Comparison of ENCODE assay signal across 9 mouse cellular contexts in genomic region chr4:114997051-114997450, GRCm38 (mm10). TPM values are rescaled to one million over a fixed set of nuclear protein-coding genes. Genes with fewer than 3 reads are reported as not detected.
DNase-seq lines count a peak whose midpoint lies in the region.
"Had no signal": no experiment of that assay in that cellular context is flagged by ENCODE, and none has a peak within 500 bp of the region (broad histone marks: within the 10 kb centered on the region; RNA-seq: fewer than 3 reads in every experiment).

No protein-coding gene starts in this region.

- H3K27me3 ChIP-seq in splenic B cell, adult 2 months (ENCODE audit: control insufficient read depth, insufficient read depth, low read length, poor library complexity, severe bottlenecking), result no peaks in the 10 kb centered on the region
- H3K27me3 ChIP-seq: neural tube, embryonic 12.5 days had no signal

- peak; percentile 29 for DNase-seq in heart, adult 8-10 months (ENCODE audit: low spot score)
- no peak for DNase-seq in heart, adult 11 months
- DNase-seq in ovary, postnatal 14 days (ENCODE audit: low spot score), result peak; percentile 9
- DNase-seq in ovary, adult 18-20 months (ENCODE audit: low spot score), result no peak
- DNase-seq in adrenal gland, postnatal 36 days, result peak; percentile 25 to 62
- peak; percentile 14 to 39 for DNase-seq in kidney, postnatal 4 days
- DNase-seq in splenic B cell, adult 2 months (ENCODE audit: low read depth, low spot score), result peak; percentile 77
- DNase-seq in ovary, postnatal 36 days (ENCODE audit: low spot score), result no peak

- no peaks in the 10 kb centered on the region for H3K36me3 ChIP-seq in splenic B cell, adult 2 months (ENCODE audit: control insufficient read depth, insufficient read depth, low read length, poor library complexity, severe bottlenecking)
- H3K36me3 ChIP-seq: neural tube, embryonic 12.5 days had no signal

RNA-seq across cellular contexts. Expression of gene Stil, which starts 2.9 kb away (rescaled TPM):
- under 1 TPM in 1 of 4 experiments, not detected in 3; 0.26 TPM for total RNA-seq in heart, adult 8-10 months (2022)
- under 1 TPM; 0.56 to 0.79 TPM for total RNA-seq in adrenal gland, postnatal 36 days (2021)

RNA-seq across cellular contexts. Expression of gene Cmpk1, which starts 10.0 kb away (rescaled TPM):
- 10 to 100 TPM; 30.7 to 34.2 (median 33.0) TPM for total RNA-seq in heart, adult 8-10 months (2022)
- 100 to 1,000 TPM; 126 to 128 TPM for total RNA-seq in adrenal gland, postnatal 36 days (2021)

RNA-seq across cellular contexts. Expression of gene Tal1, which starts 59.2 kb away (rescaled TPM):
- total RNA-seq in heart, adult 8-10 months (2022), result 1 to 10 TPM; 2.5 to 3.6 (median 2.9) TPM
- total RNA-seq in adrenal gland, postnatal 36 days (2021), result 1 to 10 TPM; 2.1 to 2.4 TPM

Comparison
In these comparisons a context has a peak if more than half of its experiments do, and no peak if none do; other contexts are left out.
1. DNase-seq: peak in heart, adult 8-10 months (single experiment), ovary, postnatal 14 days (single experiment), adrenal gland, postnatal 36 days (2 of 2), kidney, postnatal 4 days (2 of 2) and splenic B cell, adult 2 months (single experiment); none in heart, adult 11 months (single experiment), ovary, adult 18-20 months (single experiment) and ovary, postnatal 36 days (single experiment).